Mouse (Mus musculus) gastrocnemius, adult 18-20 months (tissue): ENCODE results near the gene Il20rb. TPM values are rescaled to one million over a fixed set of nuclear protein-coding genes. Genes with fewer than 3 reads are reported as not detected.

Source experiments
- DNase-seq: peaks from one replicate; pipeline ENCODE4 v3.0.0; 2021; ENCODE audit warnings: low spot score
- total RNA-seq, 2 experiments: library from RNA; stranded (reverse); gene quantifications; 2 replicates each; pipeline ENCODE4 v1.2.3; 2021

Il20rb gene
- total RNA-seq, 2 experiments from 2014 or later: 1.1 TPM

DNA sequence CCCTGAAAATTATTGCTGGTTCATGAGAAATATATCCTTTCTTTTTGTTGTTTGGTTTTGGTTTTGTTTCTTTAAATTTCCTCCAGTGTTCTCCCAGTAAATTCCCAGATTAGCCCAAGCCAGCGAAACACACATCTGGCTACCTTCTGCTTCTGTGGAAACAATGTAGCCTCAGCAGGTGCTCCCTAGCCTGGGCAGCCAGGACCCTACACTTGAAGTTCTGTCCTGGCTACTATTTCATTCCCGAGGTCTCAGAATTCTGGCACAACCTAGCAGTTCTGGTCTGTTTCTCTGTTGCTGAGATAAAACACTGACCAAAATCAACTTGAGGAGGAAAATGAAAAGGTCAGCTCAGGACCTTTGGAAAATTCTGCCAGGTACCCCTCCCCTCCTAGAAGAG is 55.2 kb downstream of the Il20rb start:
- DNase-seq: no peak

DNA sequence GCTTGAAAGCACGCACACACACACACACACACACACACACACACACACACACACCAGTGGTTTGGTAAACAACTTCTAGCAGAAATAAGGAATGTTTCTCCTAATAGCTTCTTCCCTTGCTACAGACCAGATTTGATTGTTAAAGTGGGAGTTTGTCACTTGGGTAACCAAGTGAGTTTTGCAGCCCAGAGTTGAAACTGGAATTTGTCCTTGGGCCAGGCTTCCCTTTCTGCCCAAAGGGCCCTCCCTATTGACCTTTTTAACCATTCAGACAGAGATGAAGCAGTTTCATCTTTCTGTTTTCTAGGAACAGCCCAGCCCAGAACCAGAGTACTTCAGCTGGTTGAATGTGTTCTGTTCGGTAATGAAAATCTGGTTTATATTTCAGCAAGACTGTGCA is 55.7 kb downstream of the Il20rb start:
- DNase-seq: no peak

DNA sequence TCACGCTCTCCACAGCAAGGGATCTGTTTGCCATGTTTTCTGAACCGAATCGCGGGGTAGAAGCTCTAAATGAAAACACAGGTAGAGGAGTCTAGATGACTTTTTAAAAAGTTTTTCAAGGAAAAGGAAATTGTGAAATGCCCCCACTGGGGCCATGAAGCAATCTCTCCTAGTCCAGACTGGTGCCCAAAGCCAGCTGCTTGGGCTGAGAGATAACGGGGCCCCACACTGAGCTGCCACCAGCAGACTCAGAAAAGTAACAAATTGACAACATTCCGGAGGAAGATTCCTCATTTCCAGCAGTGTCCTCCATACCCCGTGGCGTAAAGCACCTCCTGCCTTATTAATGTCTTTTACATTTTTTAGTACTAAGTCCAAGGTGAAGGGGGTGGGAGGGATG is 66.9 kb downstream of the Il20rb start:
- no peak for DNase-seq

DNA sequence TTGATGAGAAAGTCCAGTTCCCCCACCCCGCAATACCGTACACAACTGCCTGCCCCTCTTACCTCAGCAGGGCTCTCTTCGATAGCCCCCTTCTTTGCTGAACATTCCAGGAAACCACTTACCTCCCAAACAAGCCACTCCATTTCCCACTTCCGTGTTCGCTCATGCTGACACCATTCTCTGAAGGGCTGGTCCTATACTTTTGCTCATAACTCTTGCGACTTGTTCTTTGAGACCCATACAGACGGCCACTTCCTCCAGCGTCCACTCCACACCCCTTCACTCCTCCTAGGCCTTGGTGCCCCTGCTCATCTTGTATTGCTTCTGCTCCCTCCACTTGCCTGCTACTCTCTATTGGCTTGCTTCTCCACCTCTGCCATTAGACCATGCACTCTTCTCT is 67.5 kb downstream of the Il20rb start:
- DNase-seq: no peak

DNA sequence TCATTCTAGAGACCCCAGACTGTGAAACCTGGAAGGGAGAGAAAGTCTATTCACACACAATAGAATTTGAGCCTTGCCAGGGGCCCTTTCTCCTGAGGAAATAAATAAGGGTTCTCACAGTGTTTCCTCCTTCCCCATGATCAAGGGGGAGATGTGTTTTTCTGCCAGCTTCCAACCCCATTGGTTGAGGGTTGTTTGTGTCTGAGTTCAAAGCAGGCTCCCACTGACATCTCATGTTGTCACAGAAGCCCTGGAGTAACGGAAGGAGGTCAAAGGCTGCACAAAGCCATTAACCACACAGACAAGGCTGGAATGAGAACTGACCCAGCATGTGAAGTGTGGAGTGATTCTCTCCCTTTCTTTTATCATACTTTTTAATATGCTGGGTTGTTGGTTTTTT is 69.8 kb downstream of the Il20rb start:
- no peak for DNase-seq

DNA sequence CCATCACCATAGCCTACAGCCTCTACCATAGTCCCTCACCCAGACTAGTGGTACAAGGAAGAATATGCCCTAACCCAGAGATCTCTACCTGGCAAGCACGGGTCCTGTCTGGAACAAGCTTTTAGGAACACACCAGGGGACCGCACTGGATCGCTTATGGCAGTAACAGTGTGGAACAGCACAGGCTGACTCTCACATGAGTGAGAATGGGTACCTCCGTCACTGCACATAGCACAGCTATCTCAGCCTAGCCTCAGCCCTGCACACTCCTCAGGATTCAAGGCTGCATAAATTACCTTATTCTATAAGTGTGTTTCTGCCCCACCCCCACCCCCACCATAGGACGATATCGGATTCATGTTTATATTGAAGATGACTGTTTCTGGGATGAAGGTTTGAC is 70.3 kb downstream of the Il20rb start:
- no peak for DNase-seq

DNA sequence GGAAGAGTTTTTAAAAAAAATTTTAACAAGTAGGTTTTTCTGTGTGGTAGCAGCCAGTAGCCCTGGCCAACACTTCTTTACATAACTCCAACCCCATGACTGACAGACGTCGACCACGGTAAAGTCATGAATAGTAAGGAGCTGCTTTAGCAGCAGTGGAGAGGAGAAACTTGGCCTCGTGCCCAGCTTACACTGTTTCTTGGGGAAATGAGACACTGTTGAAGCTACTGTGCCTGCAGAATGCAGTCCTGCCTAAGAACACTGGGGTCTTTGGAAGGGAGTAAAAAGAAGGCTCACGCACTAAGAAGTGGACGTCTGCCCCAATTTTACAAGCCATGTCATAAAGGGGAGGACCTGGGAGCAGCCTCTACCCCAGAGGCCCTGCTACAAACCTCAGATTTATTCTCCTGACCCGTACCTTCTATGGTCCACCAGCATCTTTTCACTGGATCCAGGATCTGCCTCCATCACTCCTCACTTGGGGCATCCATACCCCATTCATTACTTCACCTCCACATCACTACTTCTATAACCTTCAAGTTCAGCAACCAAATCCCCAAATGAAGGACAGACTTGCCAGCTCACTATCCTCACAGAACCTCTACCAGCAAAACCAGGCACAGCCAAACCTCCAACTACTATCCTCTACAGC is 71.1 kb downstream of the Il20rb start:
- no peak for DNase-seq

Other genes starting within 250 kb of the Il20rb start
- 10 to 100 TPM; 25.3 to 34.2 TPM for gene Nck1, start 59.3 kb upstream of the Il20rb start, total RNA-seq
- gene Slc35g2, start 84.3 kb upstream of the Il20rb start, total RNA-seq: under 1 TPM; 0.46 to 0.78 TPM
- gene Stag1, start 111.0 kb upstream of the Il20rb start, total RNA-seq: 10 to 100 TPM; 19.5 to 26.1 TPM